Mouse (Mus musculus) left cerebral cortex, postnatal 14 days (tissue): Measurements from ENCODE around the gene Vsir. TPM values are rescaled to one million over a fixed set of nuclear protein-coding genes. Genes with fewer than 3 reads are reported as not detected.

ENCODE experiments used
- DNase-seq, 2 experiments: peaks; one replicate each; pipeline ENCODE4 v3.0.0; 2021 to 2022; ENCODE audit warnings: low spot score in 2 of 2, mixed read lengths in 1 of 2
- intact Hi-C: fragments of 180-260 bp; cut with DNase I; formaldehyde crosslinking; loops from one replicate; pipeline ENCODE4 v1.15.1; 2025
- total RNA-seq, 2 experiments: library from RNA; stranded (reverse); gene quantifications; 2 replicates each; pipeline ENCODE4 v1.2.3; 2021

Gene Vsir
- total RNA-seq, 2 experiments from 2014 or later: 24.9 to 25.8 TPM

- intact Hi-C loops: no loop called here
- no peak for DNase-seq
Measured at GRCm38 (mm10) chr10:60351248-60351647, 4.6 kb downstream of the Vsir start.

GRCm38 (mm10) chr10:60351761-60352455, 5.3 kb downstream of the Vsir start:
- no peak for DNase-seq
- intact Hi-C loops: no loop called here

GRCm38 (mm10) chr10:60353241-60354002, 6.8 kb downstream of the Vsir start:
- no peak for DNase-seq
- intact Hi-C loops: no loop called here

GRCm38 (mm10) chr10:60354003-60354325, 7.3 kb downstream of the Vsir start:
- intact Hi-C loops: no loop called here

GRCm38 (mm10) chr10:60354881-60355677, 8.4 kb downstream of the Vsir start:
- intact Hi-C loops: no loop called here
- no peak for DNase-seq

More at GRCm38 (mm10) chr10:60354003-60354325, 7.3 kb downstream of the Vsir start:
- DNase-seq: no peak

GRCm38 (mm10) chr10:60357441-60357840, 10.8 kb downstream of the Vsir start:
- DNase-seq: no peak
- intact Hi-C loops: no loop called here

- DNase-seq: no peak
- intact Hi-C loops: no loop called here
Measured at GRCm38 (mm10) chr10:60357901-60358300, 11.2 kb downstream of the Vsir start.

GRCm38 (mm10) chr10:60358776-60359175, 12.1 kb downstream of the Vsir start:
- no peak for DNase-seq
- intact Hi-C loops: no loop called here

- no peak for DNase-seq
Measured at GRCm38 (mm10) chr10:60361615-60362309, 15.1 kb downstream of the Vsir start.

GRCm38 (mm10) chr10:60362310-60362628, 15.6 kb downstream of the Vsir start:
- intact Hi-C loops: no loop called here
- DNase-seq: peak in 1 of 2 experiments; percentile 43

More at GRCm38 (mm10) chr10:60361615-60362309, 15.1 kb downstream of the Vsir start:
- intact Hi-C loops: no loop called here

- intact Hi-C loops: no loop called here
- no peak for DNase-seq
Measured at GRCm38 (mm10) chr10:60363426-60363825, 16.8 kb downstream of the Vsir start.

GRCm38 (mm10) chr10:60367145-60367544, 20.5 kb downstream of the Vsir start:
- no peak for DNase-seq
- intact Hi-C loops: no loop called here

- DNase-seq: no peak
- intact Hi-C loops: no loop called here
Measured at GRCm38 (mm10) chr10:60367904-60368303, 21.3 kb downstream of the Vsir start.

GRCm38 (mm10) chr10:60369405-60369804, 22.8 kb downstream of the Vsir start:
- intact Hi-C loops: no loop called here
- DNase-seq: no peak

- peak; percentile 41 to 59 for DNase-seq
- intact Hi-C loops: no loop called here
Measured at GRCm38 (mm10) chr10:60370098-60370497, 23.4 kb downstream of the Vsir start.

- no peak for DNase-seq
- intact Hi-C loops: no loop called here
Measured at GRCm38 (mm10) chr10:60370601-60371061, 24.0 kb downstream of the Vsir start.

GRCm38 (mm10) chr10:60371596-60372386, 25.1 kb downstream of the Vsir start:
- intact Hi-C loops: no loop called here
- DNase-seq: peak in 1 of 2 experiments; percentile 35

GRCm38 (mm10) chr10:60373543-60373936, 26.9 kb downstream of the Vsir start:
- no peak for DNase-seq
- intact Hi-C loops: no loop called here
